Mouse (Mus musculus) neural tube, embryonic 10.5 days (tissue): Measurements from ENCODE around the gene Gm16434.
A peak's percentile ranks its signal among the peaks of the same experiment; 100 is the strongest.
"Not testable (repeated sequence)": the region's sequence is repeated elsewhere in the genome, so short reads cannot be mapped to it uniquely, and the experiment has no call there.

Experiments
- DNase-seq: peaks from one replicate; pipeline ENCODE4 v3.0.0-alpha.2; 2017; ENCODE audit warnings: low spot score; ENCODE audit errors: extremely low spot score

Gm16434 gene

DNA sequence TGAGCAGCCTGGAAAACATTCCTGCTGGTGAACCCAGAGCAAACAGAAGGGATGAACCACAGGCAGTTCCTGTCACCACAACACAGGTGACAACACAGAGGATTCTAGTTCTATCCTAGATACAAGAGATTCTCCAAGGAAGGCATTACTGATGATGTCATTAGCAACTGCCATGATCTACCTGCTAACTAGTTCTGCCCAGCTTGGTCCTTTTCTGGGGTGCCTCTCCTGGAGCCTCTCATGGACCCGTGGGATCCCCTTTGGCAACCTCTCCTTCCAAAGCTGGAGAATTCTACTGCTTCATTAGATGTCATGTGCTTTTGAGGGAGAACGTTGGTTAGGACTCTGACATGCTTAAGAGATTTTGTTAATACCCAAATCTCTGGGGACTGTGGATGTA is at the start of gene Gm16434:
Gene Gm16434, minus strand, starts transcription at position 101 of the 400 bp plus-strand sequence.
- not testable (repeated sequence) for DNase-seq

DNA sequence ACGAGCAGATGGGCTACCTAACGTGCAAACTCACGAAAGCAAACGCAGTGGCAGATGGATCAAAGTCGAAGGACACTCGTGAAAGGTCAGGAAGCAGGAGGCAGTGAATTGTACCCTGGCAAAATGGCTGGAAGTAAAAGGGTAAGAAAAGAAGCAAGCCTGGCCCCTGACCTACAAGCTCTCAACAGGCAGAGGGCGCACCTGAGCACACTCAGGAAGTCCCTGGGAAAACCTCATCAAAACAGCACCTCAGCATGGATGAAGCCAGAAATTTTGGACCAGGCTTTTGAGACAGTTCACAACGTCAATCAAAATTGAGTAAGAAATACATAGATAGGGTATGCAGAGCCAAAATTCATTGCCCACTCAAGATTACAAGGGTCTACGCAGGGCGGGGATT is 49.2 kb upstream of the Gm16434 start:
- peak; percentile 18 for DNase-seq

DNA sequence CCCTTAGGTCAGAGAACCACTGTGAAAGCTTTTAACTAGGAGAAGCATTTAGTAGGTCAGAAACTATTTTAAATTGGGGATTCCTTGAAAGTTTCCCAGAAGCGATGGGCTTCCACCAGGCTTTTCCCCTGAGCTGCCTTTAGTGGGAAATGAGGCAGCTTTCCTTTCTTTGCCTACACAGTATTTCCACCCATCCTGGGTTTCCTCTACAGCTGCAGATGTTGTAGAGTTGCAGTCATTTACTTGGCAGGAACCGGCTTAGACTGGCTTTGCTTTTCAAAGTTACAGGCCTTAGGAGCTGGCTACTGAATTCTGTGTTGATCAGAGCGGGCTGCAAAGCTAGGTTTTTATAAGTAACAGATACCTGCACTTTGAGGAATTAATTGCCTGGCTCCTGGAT is 5.7 kb upstream of the Gm16434 start:
- not testable (repeated sequence) for DNase-seq

DNA sequence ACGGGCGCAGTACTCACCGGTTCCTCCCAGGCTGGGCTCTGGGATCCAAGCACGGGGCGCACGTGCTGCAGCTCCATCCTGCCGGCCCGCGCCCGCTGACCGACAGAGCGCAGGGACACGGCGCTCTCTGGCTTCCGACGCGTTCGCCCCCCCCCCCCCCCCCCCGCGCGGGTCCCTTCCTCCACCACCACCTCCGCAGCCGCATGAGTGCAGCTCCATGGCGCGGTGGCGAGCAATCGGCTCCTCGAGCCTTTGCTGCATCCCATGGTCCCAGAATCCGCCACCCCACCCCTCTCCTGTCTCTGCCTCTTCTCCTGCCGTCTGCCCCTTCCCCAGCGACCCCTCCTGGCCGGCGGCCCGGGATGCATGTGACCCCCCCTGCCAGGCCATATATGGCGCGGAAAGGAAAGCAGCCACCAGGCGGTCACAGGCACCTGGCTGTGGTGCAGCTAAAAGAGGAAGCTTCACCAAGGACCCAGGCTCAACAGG is 19.8 kb downstream of the Gm16434 start, which contains the start of gene Gm3512:
Gene Gm3512, minus strand, starts transcription at position 51 of the 489 bp plus-strand sequence.
- DNase-seq = not testable (repeated sequence)
